Mouse (Mus musculus) intestine, postnatal 0 days (tissue): Measurements from ENCODE around the gene Ncor1. TPM values are rescaled to one million over a fixed set of nuclear protein-coding genes. Genes with fewer than 3 reads are reported as not detected.
"Not testable (repeated sequence)": the region's sequence is repeated elsewhere in the genome, so short reads cannot be mapped to it uniquely, and the experiment has no call there.

Experiments
- ATAC-seq: fragments of 200-750 bp; cut with Nextera tagmentation; 2 replicates; pipeline ENCODE4 v1.8.0; 2017; ENCODE audit warnings: mild to moderate bottlenecking, moderate TSS enrichment, moderate library complexity
- H3K27ac ChIP-seq: fragments of 300-500 bp; sonication (generic); 2 replicates; pipeline ENCODE4 v1.5.1; 2014; ENCODE audit warnings: mild to moderate bottlenecking, low read depth, low read length, moderate library complexity
- H3K27me3 ChIP-seq: fragments of 300-500 bp; sonication (generic); replicated peaks from 2 replicates; pipeline ENCODE4 v1.6.1; 2014; ENCODE audit warnings: low read length, mixed read lengths; ENCODE audit not compliant: control insufficient read depth, insufficient read depth
- H3K36me3 ChIP-seq: fragments of 300-500 bp; sonication (generic); 2 replicates; pipeline ENCODE4 v1.6.1; 2014; ENCODE audit warnings: mild to moderate bottlenecking, moderate library complexity; ENCODE audit not compliant: control insufficient read depth, insufficient read depth
- H3K4me1 ChIP-seq: fragments of 300-500 bp; sonication (generic); replicated peaks from 2 replicates; pipeline ENCODE4 v1.6.1; 2014; ENCODE audit warnings: antibody characterized with exemption, low read length, mixed read lengths; ENCODE audit not compliant: control insufficient read depth, insufficient read depth
- H3K4me2 ChIP-seq: fragments of 300-500 bp; sonication (generic); replicated peaks from 2 replicates; pipeline ENCODE4 v1.6.1; 2014; ENCODE audit warnings: low read depth, mild to moderate bottlenecking, moderate library complexity
- H3K4me3 ChIP-seq: fragments of 300-500 bp; sonication (generic); 2 replicates; pipeline ENCODE4 v1.5.1; 2014; ENCODE audit warnings: low read depth, low read length
- H3K9ac ChIP-seq: fragments of 300-500 bp; sonication (generic); 2 replicates; pipeline ENCODE4 v1.6.1; 2014; ENCODE audit warnings: mild to moderate bottlenecking, low read depth, low read length
- H3K9me3 ChIP-seq: fragments of 300-500 bp; sonication (generic); 2 replicates; pipeline ENCODE4 v1.6.1; 2016; ENCODE audit warnings: mixed run types; ENCODE audit not compliant: control insufficient read depth
- CTCF ChIP-seq: sonication (generic); IDR thresholded peaks from 2 replicates; pipeline ENCODE4 v1.5.1; 2016; ENCODE audit warnings: low read depth, mild to moderate bottlenecking, control low read depth, antibody characterized with exemption, moderate library complexity
- WGBS: fragments of 180-500 bp; shearing (Covaris S2); extraction: QIAGEN DNeasy Blood & Tissue Kit; methylation state at CpG from one replicate; pipeline ENCODE4 v1.1.7; 2014; 5-methylcytosine and 5-hydroxymethylcytosine counted together
- polyA plus RNA-seq: library from polyadenylated mRNA; unstranded; fragments of >200 nt; fragmentation: Nextera tagmentation; extraction: Ambion mirVana; gene quantifications from 2 replicates; pipeline ENCODE4 v1.2.1, GENCODE M21; 2015

Ncor1 gene
- polyA plus RNA-seq, 1 experiment from 2014 or later: 114 TPM

DNA sequence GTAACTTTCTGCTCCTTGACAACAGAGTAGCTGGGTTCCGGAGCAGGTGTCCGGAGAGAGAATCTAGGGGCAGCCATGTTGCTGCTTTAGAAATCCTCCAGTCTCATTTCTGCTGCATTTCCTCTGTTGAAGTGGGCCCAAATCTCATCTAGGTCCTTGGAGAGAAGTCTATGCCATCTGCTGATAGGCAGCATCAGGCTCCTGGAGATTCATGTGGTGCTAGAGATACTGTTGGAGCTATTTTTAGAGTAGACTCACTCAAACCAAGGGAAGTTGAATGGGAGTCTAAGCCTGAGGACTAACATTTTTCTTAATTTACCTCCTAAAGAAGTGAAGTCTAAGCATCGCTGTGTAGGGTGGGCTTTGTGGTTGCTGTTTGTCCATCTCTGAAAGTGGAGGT lies 6.4 kb upstream of the Ncor1 start:
- ATAC-seq: no peak
- H3K9me3 ChIP-seq: no peaks in the 10 kb centered on the region
- H3K4me1 ChIP-seq: no peaks in the 10 kb centered on the region
- no peak overlapping the region for H3K27ac ChIP-seq
- no peaks in the 10 kb centered on the region for H3K27me3 ChIP-seq
- TF ChIP-seq CTCF: no peak
- H3K4me2 ChIP-seq: no peak overlapping the region
- 91% methylated on average over 3 of the region's 3 CpGs for WGBS
- no peak overlapping the region for H3K4me3 ChIP-seq
- no peak overlapping the region for H3K9ac ChIP-seq
- H3K36me3 ChIP-seq: no peaks in the 10 kb centered on the region

DNA sequence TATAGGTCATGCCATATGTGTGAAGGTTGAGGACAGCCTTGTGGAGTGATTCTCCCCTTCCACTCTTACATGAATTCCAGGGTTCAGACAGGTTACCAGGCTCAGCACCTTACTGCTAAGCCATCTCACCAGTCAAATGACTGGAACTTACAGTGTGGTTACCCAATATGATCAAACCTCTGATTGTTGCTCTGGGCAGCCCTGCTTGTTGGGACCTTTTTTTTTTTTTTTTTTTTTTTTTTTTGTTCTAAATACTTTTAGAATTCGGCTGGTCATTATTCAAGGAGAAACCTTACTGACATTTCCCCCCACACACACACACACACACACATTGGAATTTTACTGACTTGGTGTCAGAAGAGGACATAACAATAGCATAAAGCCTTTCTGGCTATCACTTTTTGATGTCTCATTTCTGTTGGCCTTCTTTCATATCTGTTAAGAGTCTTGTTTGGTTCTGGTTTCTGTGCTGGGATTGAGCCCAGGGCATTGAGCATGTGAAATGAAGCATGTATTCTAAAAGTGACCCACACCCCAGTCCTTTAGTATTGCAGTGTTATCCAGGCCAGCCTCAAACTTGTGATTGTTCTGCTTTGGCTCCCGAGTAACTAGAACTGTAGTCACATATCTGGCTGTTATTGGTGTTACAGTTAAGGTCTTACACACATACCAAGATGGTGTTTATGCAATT lies 5.0 kb upstream of the Ncor1 start:
- no peak for TF ChIP-seq CTCF
- Histone ChIP-seq H3K36me3 (no peaks in the 10 kb centered on the region), H3K27me3 (no peaks in the 10 kb centered on the region), H3K4me3 (no peak overlapping the region), H3K27ac (no peak overlapping the region), H3K9ac (no peak overlapping the region), H3K4me2 (no peak overlapping the region), H3K4me1 (no peaks in the 10 kb centered on the region), H3K9me3 (no peaks in the 10 kb centered on the region)
- ATAC-seq: no peak
- WGBS: 87% methylated on average over 2 of the region's 2 CpGs

DNA sequence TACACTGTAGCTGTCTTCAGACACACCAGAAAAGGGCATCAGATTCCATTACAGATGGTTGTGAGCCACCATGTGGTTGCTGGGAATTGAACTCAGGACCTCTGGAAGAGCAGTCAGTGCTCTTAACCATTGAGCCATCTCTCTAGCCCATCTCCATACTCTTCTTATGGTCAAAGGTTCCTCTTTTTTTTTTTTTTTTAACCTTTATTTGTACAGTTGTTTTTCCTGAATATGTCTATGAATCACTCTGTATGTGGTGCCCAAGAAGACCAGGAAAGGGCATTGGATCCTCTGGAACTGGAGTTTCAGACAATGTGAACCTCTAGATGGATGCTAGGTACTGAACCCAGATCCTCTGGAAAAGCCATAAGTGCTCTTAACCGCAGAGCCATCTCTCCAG lies 4.2 kb upstream of the Ncor1 start:
- not testable (repeated sequence) for H3K9ac ChIP-seq, ATAC-seq, H3K27ac ChIP-seq, H3K9me3 ChIP-seq, H3K4me2 ChIP-seq, H3K4me1 ChIP-seq, H3K27me3 ChIP-seq, H3K36me3 ChIP-seq, H3K4me3 ChIP-seq
- 93% methylated on average over 1 of the region's 1 CpGs for WGBS

DNA sequence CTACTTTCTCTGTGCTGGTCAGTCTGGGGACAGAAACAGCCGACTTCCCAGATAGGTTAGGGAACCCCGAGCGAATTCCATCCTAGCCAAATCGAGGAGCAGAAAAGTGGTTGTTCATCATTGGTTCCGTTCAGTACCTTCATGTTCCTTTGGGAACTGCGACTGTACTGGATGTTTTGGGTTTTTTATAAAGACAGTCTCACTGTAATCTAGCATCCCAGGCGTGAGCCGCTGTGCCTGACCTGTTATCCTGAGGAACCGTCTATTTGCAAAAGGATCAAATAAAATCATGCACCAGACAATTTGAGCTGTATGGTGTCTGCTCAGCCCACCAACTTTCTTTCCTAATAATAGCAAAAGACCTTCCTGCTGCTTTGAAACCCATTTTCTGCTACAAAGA lies 439 bp upstream of the Ncor1 start:
- no peaks in the 10 kb centered on the region for H3K4me1 ChIP-seq
- peak overlapping the region; percentile 99 for H3K9ac ChIP-seq
- no peak for ATAC-seq
- peak overlapping the region; percentile 98 for H3K4me3 ChIP-seq
- H3K36me3 ChIP-seq: no peaks in the 10 kb centered on the region
- TF ChIP-seq CTCF: no peak
- 2% methylated on average over 9 of the region's 9 CpGs for WGBS
- H3K4me2 ChIP-seq: peak overlapping the region; percentile 96
- H3K27ac ChIP-seq: peak overlapping the region; percentile 99
- no peaks in the 10 kb centered on the region for H3K27me3 ChIP-seq
- H3K9me3 ChIP-seq: no peaks in the 10 kb centered on the region

DNA sequence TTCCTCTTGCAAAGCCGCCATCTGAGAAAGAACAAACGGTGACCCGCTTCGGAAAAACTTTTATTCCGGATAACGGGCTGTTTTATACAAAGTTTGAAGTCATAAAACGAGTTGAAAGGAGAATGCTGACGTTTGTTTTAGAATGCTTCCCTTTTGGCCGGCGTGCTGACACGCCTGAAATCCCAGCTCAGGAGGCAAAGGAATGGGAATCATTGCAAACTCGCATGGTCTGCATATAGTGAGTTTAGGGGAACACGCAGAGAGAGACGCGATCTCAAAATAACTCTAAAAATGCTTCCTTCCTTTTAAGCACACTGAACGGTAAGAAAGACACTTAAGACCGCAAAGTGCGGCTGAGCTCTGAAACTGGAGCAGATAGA lies 460 bp downstream of the Ncor1 start:
- no peak for ATAC-seq
- Histone ChIP-seq H3K27me3 (no peaks in the 10 kb centered on the region), H3K4me2 (peak overlapping the region; percentile 96), H3K36me3 (no peaks in the 10 kb centered on the region), H3K27ac (peak overlapping the region; percentile 99), H3K9me3 (no peaks in the 10 kb centered on the region), H3K4me1 (no peaks in the 10 kb centered on the region), H3K4me3 (peak overlapping the region; percentile 98), H3K9ac (peak overlapping the region; percentile 99)
- WGBS: under 1% methylated on average over 18 of the region's 18 CpGs
- no peak for TF ChIP-seq CTCF

DNA sequence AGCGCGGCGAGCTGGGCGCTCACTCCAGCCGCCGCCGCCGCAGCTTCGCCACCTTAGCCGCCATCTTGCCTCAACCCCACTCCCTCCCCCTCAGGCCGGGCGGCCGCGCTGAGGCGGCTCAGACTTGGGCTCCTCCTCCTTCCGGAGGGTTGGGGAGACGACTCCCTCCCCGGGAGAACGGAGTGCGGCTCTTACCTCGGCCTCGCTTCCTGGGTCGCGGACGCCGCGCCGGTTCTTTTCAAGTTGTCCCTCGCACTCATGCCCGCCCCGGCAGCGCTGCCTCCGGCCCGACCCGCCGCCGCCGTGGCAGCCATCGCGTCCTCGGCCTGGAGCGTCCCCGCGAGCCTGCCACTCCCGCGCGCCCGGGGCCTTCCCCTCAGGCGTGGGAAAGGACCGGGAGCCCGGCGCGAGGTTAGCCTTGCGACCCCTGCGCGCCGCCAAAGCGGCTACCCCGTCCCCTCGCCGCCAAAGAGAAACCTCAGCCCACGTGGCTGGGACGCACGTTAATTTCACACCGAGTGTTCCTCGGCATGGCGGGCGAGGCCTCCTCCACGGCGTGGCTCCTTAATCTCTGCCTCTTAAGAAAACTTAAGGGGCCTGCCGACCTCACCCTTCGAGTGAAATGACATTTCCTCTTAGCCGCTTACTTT lies 975 bp downstream of the Ncor1 start:
- WGBS: under 1% methylated on average over 65 of the region's 73 CpGs

More for the DNA sequence above, 975 bp downstream of the Ncor1 start:
- ATAC-seq: peak; percentile 92
- H3K4me3 ChIP-seq: peak overlapping the region; percentile 98
- TF ChIP-seq CTCF: peak; percentile 22
- peak overlapping the region; percentile 99 for H3K9ac ChIP-seq
- peak overlapping the region; percentile 96 for H3K4me2 ChIP-seq
- no peaks in the 10 kb centered on the region for H3K36me3 ChIP-seq
- H3K27me3 ChIP-seq: no peaks in the 10 kb centered on the region
- H3K4me1 ChIP-seq: no peaks in the 10 kb centered on the region
- H3K9me3 ChIP-seq: no peaks in the 10 kb centered on the region
- H3K27ac ChIP-seq: peak overlapping the region; percentile 99
